Mouse (Mus musculus): ENCODE results near the gene Pla2g1b. TPM values are rescaled to one million over a fixed set of nuclear protein-coding genes. Genes with fewer than 3 reads are reported as not detected.
"Not testable (repeated sequence)": the region's sequence is repeated elsewhere in the genome, so short reads cannot be mapped to it uniquely, and the experiment has no call there.

Gene Pla2g1b
- total RNA-seq, 2 experiments from 2014 or later: not detected

- no peak for DNase-seq
Measured at GRCm38 (mm10) chr5:115507267-115507980, 41.4 kb downstream of the Pla2g1b start.

- peak; percentile 71 for DNase-seq
Measured at GRCm38 (mm10) chr5:115507981-115508858, 42.2 kb downstream of the Pla2g1b start.

GRCm38 (mm10) chr5:115508859-115509147 lies 42.7 kb downstream of the Pla2g1b start:
- peak; percentile 61 for DNase-seq

- DNase-seq: peak; percentile 53
Measured at GRCm38 (mm10) chr5:115509321-115509761, 43.3 kb downstream of the Pla2g1b start.

- DNase-seq: peak; percentile 45
Measured at GRCm38 (mm10) chr5:115509790-115510689, 44.0 kb downstream of the Pla2g1b start.

- no peak for DNase-seq
Measured at GRCm38 (mm10) chr5:115512375-115512774, 46.3 kb downstream of the Pla2g1b start.

GRCm38 (mm10) chr5:115513246-115513645 lies 47.2 kb downstream of the Pla2g1b start:
- DNase-seq: no peak

- no peak for DNase-seq
Measured at GRCm38 (mm10) chr5:115513721-115514120, 47.7 kb downstream of the Pla2g1b start.

GRCm38 (mm10) chr5:115514346-115514745 lies 48.3 kb downstream of the Pla2g1b start:
- no peak for DNase-seq

- peak; percentile 80 for DNase-seq
Measured at GRCm38 (mm10) chr5:115514896-115515587, 49.0 kb downstream of the Pla2g1b start.

GRCm38 (mm10) chr5:115516081-115516907 lies 50.2 kb downstream of the Pla2g1b start:
- peak; percentile 66 for DNase-seq

GRCm38 (mm10) chr5:115516908-115517307 lies 50.8 kb downstream of the Pla2g1b start:
- DNase-seq: no peak

- DNase-seq: no peak
Measured at GRCm38 (mm10) chr5:115517501-115517900, 51.4 kb downstream of the Pla2g1b start.

GRCm38 (mm10) chr5:115518214-115518613 lies 52.2 kb downstream of the Pla2g1b start:
- DNase-seq: not testable (repeated sequence)

- DNase-seq: no peak
Measured at GRCm38 (mm10) chr5:115520325-115520869, 54.3 kb downstream of the Pla2g1b start.

- peak; percentile 58 for DNase-seq
Measured at GRCm38 (mm10) chr5:115521553-115522461, 55.7 kb downstream of the Pla2g1b start.

- no peak for DNase-seq
Measured at GRCm38 (mm10) chr5:115522531-115522930, 56.5 kb downstream of the Pla2g1b start.

GRCm38 (mm10) chr5:115522981-115523499 lies 57.0 kb downstream of the Pla2g1b start:
- no peak for DNase-seq

GRCm38 (mm10) chr5:115523971-115524370 lies 57.9 kb downstream of the Pla2g1b start:
- peak; percentile 67 for DNase-seq

Measured in heart, postnatal 4 days (tissue).